Mouse (Mus musculus) urinary bladder, adult 2 months (tissue): Measurements from ENCODE around the gene Hagh. TPM values are rescaled to one million over a fixed set of nuclear protein-coding genes. Genes with fewer than 3 reads are reported as not detected.

Experiments used
- DNase-seq: peaks from one replicate; pipeline ENCODE4 v3.0.0; 2022; ENCODE audit warnings: low spot score
- polyA plus RNA-seq: library from polyadenylated mRNA; depleted of rRNA; stranded (reverse); fragments of >200 nt; gene quantifications from 2 replicates; pipeline ENCODE4 v1.2.3, GENCODE M21; 2012; rRNA removed

Hagh gene
- polyA plus RNA-seq, result 52.8 and 75.6 TPM in 2 replicates

DNA sequence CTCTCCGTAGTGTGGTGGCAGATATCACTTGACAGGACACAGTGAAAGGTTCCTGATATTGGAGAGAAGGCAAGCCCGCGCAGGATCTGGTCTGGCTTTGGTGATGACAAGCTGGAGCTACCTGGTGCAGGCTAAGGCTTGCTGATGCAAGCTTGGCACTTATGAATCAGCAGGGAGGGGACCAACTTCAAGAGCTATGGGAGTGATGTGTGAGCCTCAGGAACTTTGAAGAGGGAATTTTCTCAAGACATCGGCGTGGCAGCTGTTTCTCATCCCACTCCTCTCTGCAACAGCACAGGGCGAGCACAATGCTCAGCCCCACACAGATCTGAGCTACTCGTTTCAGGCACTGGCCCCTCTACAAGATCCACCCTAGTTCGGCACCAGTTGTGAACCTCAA, at the start of gene Hagh:
Gene Hagh, plus strand, starts transcription at position 302 of the 400 bp plus-strand sequence.
- peak; percentile 49 for DNase-seq

DNA sequence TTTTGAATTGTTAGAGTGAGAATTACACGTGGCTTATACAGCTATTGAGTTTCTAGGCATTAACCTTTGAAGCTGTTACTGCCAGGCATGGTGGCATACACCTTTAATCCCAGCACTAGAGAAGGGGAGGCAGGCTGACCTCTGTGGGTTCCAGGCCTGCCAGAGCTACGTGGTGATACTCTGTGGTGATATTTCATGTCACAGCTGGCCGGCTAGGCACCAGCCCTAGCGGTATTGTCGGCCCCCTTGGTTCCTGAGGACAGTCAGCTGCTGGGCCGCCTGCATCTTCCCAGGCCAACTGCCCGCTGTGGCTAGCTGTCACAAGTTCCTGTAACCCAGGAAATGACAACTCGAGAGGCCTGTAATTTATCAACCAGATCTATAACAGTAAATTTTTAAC, 47.8 kb upstream of the Hagh start:
- no peak for DNase-seq

DNA sequence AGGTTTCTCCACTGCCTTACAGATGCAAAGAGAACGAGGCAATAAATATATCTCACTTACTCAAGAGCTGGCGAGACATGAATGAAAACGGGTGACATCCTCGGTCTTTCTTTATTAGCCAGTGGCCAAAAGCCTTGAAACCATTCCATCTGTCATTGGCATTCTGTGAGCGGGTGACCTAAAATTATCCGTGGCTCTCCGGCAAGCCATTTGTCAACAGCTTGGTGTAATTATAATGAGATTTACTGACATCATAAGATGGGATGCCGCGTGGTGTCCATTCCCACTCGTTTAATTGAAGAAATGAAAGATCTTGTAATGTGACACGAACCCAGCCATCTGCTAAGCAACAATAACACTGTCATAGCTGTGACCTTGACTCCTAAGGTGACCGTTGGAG, 45.2 kb upstream of the Hagh start:
- no peak for DNase-seq

DNA sequence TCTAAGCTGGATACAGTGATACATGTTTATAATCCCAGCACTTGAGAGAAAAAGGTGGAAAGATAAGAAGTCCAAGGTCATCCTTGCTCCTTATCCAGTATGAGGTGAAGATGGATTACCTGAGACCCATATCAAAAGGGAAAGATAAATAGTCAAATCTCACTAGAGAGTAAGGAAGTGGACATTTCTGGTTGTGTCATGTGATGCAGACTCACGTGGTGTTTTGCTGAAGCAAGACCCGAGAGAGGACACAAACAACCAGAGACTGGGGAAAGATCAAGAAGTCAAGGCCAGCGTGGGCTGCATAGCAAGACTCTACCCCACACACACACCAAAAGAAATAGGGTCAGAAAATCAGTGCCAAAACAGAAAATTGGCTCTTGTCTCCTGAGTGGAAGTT, 43.0 kb upstream of the Hagh start:
- DNase-seq, result no peak

DNA sequence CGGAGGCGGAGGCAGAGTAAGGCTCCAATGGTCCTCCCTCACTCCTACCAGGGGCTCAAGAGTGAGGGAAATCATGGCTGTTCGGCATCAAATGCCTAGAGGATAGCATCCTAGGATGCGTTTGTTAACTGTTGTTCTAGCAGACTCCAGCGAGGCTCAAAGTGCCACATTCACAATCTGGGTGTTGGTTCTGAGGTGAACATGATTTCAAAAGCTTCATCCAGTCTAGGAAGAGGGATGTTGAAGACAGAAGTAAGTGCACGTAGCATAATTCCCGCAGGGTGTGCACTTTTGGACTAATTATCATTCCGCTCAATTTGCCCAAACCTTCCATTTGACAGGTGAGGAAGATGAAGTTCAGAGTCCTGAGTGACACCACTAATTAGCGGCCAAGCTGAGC, 41.7 kb upstream of the Hagh start:
- DNase-seq, result no peak

DNA sequence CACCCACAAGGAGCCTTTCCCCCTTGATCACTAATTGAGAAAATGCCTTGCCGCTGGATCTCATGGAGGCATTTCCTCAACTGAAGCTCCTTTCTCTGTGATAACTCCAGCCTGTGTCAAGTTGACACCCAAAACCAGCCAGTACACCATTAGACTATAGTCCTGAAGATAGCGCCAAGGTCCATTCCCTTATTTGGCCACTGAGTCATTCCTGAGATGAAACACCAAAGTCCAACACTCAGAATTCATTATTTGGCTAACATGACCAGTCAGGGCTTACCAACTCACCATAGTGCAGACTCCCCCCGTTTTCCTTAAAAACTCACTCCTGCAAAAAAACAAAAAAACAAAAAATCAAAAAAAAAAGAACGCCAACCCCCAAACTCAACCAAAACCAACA, 40.5 kb upstream of the Hagh start:
- DNase-seq, result no peak

DNA sequence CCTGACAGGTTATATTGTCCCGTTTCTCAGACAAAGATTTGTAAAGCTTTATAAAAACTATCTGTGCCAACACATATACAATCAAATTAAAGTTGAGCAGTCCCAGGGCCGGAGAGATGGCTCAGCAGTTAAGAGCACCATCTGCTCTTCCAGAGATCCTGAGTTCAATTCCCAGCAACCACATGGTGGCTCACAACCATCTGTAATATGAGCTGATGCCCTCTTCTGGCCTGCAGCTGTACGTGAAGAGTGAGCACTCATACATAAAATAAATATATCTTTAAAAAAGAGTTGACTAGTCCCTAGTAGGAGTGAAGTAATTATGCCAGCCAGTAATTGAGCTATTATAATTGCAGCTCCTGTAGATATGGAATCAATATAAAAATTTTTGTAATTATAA, 39.4 kb upstream of the Hagh start:
- no peak for DNase-seq

DNA sequence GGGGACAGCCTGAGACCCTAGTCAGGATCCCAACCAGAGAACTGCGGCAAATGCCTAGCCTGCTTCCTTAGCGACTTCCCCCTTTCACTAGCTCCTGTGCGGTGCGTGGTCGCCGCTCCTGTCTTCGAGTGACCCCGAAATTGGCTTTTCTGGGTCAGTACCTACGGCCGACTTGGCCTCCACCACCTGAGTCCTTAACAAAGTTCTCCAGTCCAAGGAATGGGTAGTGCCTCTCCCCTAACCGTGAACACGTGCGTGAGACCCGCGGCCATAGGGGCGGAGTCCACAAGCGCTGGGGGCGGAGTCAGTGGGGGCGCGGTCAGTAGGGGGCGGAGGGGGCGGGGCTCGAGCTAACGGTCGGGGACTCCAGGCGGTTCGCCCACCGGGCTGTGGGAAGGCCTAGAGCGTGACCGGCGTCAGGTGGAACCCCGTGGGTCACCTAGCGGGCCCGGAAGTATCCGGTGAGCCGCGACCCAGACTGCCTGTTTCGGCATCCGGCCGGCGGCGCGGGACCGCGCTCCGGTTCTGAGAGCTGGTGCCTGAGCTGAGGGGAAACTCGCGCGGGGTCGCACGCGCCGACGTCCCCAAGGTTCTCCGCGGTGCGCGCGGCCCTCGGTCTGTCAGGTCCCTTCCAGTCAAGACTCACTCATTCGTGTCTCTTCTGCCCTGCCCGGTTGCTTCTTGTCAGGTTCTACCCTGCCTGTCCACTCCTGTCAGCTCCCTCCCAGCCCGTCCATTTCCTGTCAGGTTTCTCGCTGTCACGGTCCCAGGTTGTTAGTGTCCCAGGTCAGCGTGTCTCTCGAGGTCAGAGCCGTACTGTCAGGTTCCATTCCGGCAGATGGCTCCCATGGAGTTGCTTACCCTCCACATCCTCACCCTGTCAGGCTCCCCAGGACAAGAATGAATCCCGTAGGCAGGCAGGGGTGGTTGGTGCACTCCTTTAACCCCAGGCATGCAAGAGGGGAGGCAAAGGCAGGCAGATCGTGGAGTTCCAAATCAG, 35.7 kb upstream of the Hagh start, which contains the start of gene Meiob:
Gene Meiob, plus strand, starts transcription at position 338 of the 1,000 bp plus-strand sequence.
- DNase-seq, result peak; percentile 36

DNA sequence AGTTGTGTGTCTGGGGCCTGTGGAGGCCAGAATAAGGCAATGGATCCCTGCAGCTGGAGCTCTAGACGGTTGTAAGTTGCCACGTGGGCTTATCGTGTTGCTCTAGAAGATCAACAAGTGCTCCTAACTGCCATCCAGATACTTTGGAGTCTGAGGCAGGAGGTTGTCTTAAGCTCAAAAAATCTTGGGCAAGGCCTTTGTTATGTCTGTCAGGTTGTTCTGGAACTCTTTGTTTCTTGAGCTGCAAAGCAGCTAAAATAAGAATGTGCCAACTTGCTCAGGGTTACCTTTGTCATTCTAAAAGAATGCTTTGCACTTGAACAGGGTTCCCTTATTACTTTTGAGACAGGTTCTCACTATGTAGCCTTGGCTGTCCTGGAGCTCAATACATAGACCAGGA, 28.7 kb upstream of the Hagh start:
- DNase-seq, result no peak

DNA sequence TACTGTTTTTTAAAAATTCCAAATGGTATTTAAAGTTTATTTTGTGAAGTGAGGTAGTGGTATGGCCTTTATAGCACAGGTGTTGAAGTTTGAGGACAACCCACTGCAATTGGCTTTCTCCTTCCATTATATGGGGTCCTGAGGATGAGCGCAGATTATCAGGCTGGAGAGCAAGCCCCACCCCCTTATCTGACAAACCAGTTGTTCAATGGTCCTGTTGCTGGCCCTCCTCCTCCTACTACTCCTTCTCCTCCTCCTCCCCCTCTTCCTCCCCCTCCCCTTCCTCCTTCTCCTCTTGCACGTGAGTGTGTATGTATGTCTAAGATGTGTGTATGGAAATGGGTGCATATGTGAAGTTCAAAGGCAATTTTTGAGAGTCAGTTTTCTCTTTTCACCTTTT, 27.7 kb upstream of the Hagh start:
- no peak for DNase-seq

DNA sequence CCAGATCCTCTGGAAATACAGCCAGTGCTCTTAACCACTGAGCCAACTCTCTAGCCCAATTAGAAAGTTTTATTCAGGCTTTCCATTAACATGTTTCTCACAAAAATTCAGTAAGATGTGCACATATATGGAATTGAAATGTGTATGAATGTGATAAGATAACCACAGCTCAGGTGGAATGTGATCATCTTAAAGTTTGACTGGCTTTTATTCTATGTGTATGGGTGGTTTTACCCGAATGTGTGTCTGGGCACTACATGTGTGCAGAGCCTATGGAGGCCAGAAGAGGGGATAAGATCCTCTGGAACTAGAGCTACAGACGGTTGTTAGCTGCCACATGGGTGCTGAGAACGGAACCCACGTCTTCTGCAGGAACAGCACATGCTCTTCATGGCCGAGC, 24.7 kb upstream of the Hagh start:
- no peak for DNase-seq

DNA sequence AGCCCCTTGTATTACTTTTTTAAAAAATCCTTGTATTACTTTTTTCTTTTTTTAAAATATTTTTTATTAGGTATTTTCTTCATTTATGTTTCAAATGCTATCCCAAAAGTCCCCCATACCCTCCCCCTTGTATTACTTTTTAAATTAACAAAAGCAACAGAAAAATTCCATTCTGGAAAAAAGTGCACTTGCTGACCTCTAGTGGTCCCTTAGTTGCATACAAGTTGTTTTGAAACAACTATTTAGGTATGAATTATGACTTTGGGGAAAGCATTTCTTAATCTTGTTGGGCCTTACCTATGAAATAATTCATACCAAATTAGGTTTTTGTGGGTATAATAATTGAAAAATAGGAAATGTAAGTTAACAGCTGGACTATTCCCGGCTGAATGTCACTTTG, 22.4 kb upstream of the Hagh start:
- DNase-seq, result no peak

DNA sequence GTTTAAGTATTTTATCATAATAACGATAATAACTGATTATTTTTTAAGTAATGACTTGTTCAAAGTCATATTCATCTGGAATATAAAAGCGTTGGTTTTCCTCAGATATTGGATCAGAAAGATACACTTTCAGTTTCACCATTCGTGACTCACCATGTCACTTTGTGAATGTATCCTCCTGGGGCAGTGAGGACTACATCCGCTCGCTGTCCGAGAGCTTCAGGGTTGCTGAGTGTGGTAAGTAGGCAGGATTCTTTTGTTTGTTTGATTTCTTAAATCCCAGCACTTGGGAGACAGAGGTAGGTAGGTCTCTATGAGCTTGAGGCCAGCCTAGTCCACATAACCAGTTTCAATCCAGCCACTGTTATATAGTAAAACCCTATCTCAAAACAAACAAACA, 21.8 kb upstream of the Hagh start:
- DNase-seq, result no peak

DNA sequence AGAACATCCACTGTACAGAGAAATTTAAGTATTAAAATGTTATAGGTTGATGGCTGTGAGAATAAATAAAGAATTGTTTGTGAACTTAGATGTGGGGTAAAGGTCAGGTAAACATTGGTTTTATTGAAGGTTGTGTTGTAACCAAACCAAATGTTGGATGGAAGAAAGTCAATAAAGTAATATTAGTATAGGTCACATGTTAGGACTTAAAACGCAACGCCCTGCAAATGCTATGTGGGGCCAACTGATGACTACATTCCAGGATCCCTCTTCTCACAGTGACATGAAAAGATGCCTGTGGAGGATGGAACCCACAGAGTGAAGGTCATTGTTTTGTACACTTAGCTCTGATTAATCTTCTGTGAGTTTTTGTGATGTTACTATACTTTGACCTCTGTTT, 20.5 kb upstream of the Hagh start:
- no peak for DNase-seq

DNA sequence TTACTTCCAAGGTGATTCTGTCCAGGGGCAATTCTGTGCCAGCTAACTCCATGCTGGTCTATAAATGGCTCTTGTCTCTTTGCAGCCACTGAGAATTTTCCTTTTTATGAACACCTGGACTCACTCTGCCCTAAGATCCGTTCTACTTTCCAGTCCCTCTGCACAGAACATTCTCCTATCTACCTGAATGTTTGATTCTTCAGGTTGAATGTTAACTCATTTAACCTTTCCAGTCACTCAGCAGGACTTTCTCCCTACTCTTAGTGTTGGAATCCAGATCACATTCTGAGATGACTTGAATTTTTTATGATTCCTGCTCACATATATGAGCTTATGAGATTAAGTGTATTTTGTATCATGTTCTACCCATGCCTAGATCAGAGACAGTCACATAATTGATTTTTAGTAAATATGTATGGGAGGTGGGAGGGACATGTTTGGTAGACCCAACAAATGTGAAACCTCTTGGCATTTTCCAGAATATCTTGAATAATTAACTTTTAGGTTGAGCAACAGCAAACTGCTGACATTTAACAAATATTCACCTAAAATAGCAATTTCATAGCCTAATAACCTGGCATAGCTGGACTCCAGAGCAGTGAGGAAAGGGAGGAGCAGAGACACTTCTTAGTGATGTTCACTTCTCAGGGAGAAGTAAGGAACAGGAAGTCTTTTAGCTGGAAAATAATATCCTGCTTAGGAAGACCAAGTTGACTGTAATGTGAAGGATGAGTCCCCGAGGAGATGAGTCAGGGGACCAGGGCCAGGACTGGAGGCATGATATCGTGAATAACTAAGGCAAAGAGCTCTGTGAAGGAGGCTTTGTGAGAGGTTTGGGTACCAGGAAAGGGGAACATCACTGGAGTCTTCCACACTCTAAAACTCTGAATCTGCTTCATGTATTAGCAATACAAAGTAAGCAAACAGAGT, 18.3 kb upstream of the Hagh start:
- DNase-seq, result no peak

DNA sequence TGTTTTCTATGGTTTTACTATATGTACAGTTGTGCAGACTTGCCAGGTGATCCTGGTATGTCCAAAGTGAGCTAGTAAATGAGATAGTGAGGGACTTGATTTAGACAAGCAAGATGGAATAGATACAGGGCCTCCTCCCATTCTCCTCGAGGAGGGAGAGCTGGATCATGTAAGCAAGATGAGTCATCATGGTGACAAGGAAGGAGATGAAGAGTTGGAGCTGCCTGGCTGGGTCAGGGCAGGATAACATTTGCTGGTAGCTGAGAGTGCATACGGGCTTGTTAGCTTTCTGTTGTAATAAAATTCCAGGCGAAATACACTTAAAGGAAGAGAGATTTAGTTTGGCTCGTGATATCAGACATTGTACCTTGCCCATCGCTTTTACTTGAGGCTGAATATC, 398 bp downstream of the Hagh start:
- DNase-seq, result no peak

DNA sequence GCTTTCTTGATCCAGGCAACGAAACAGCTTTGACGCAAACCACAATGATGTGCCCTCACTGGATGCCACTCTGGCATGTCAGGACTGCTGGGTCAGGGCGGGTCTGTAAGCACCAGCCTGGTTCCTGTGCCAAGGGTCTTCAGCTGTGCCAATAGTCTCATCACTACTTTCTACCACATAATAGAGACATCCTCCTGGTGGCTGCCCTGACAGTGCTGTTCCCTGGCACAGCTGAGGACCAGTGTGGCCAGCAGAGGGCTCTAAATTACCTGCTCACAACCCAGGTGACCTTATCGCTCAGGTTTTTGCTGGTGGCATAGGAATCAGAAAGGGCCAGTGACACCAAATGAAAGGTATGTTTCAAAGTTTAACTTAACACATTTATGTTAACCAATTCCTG, 1.2 kb downstream of the Hagh start:
- DNase-seq, result no peak

DNA sequence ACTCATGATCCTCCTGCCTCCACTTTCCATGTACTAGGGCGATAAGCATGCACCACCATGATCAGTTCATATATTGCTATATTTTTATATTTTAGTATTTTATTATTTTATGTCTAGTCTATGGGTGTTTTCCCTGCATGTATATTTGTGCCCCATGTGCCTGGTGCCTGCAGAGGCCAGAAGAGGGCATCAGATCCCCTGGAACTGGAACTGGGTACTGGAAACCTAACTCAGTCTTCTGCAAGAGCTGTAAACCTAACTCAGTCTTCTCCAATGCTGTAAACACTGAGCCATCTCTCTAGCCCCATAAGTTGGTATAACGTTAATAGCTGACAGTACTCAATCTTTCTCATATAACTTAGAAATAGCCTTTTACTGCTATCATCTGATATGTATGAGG, 2.7 kb downstream of the Hagh start:
- DNase-seq, result no peak

DNA sequence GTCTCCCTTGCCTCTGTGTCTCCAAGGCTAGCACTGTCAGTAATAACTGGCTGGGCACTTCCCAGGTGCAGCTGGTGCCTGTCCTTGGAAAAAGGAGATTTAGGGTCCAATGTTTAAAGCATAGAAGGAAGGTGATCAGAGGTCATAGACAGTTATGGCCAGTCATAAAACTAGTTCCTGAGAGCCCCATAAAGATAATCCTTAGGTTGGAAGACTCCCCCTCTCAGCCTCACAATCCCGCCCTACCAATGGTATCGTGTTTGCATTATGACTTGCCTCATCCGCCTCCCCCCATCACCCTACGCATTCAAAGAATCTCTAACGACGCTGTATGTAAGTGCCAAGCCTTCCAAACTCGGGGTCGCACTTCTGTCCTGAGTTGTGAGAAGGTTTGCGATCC, 4.6 kb downstream of the Hagh start:
- no peak for DNase-seq

DNA sequence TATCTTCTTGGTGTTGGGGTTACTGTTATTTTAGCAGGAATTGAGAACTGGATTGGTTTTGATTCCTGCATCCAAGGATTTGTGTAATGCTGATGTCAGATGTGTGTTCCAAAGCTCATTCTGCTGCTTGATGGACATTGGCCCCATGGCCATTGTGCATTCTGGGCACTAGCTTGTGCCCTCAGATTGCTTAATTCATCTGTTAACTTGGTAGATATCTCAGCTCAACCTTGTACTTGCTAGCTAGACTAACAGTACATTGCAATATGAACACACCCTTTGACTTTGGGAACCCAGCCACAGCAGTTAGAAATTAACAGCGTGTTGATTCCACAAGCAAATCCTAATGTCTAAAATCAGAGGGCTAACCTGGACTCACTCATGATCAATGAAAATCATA, 7.4 kb downstream of the Hagh start:
- no peak for DNase-seq

DNA sequence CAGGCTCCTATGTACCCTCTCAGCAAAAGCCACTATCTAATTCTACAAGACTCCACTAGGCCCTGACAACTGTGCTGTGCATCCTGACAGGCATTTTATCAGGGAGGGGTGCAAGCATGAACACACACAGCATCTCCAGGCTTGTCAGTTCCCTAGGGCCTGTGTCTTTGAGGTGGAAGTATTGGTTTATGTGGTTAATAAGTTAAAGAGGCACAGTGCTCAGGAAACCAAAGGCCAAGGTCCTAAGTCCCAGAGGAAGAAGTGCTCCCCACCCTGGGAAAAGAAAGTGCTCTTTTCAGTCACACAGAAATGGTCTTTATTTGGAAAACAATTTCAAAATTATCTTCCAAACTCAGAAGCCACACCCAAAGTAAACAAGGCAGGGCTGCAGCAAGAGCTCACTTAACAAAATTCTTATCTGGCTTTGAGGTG, 8.7 kb downstream of the Hagh start:
- DNase-seq, result no peak

DNA sequence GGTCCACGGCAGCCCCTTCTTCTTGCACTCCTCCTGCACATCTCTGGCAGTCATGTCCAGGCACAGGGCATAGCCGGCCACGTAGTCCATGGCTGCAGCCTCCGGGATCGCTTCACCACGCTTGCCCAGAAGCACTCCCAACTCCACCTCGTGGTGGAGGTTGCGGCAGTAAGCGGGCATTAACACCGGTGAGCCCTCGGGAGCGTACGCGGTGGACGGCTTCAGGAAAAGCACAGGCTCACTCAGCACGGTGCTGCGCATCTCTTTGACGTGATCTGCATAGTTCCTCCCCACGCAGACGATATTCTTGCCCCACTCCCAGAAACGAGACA, 9.8 kb downstream of the Hagh start:
- no peak for DNase-seq
